Mouse (Mus musculus) regulatory T cell (primary cell): ENCODE results near the gene Dand5.

Experiments
- in situ Hi-C: fragments of 300-600 bp; cut with MboI, MseI; formaldehyde crosslinking; loops from one replicate; pipeline ENCODE4 v1.15.1; 2025; ENCODE audit warnings: high pct_unique_total_duplicates

The Dand5 gene

DNA sequence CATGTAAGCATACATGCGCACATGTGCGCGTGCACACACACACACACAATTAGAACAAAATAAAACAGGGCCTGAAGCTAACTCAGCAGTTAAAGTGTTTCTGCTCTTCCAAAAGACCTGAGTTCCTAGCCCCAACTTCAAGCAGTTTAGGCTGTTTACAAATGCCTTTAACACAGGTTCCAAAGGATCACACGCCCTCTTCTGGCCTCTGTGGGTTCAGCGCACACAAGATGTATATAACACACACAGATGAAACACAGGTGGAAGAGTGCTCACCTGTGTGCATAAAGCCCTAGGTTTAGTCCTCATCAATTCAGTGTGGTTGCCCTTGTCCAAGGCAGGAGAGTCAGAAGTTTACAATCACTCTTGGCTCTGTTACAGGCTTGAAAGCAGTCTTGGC is 16.6 kb downstream of the Dand5 start:
- in situ Hi-C loops, result no loop called here

DNA sequence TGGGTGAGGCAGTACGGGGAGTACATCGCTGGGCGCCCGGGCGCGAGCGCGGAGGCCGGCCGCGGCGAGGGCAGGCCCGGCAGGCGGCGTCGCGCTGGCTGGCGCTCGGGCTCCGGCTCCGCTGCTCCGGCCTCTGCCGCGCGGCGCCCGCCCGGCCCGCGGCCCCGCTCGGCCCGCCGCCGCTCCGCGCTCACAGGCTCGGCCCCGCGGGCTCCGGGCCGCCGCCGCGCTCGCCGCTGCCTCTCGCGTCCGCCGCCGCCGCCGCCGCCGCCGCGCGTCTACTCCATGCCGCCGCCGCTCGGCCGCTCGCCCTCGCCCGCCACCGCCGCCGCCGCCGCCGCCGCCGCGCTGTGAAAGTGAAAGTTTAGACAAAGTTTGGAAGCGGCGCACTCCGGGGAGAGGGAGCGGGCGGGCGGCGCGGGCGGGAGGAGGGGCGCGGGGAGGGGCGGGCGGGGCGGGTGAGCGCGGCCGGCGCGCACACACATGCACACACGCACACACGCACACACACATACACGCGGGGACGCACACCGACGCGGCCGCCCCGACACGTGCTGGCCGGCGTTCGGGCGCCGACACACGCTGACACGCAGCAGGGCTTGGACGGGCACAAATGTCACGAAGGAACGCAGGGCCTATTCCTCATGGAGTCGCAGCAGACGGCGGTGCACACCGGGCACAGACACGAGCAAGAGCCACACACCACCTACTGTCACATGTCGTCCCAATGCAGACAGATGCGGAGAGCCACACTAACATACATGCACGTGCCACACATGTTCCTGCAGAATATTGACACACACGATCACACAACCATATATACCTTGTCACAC is 22.4 kb downstream of the Dand5 start, which contains the start of gene Nfix:
TSS of gene Nfix (minus strand) at position 346 of the 833 bp plus-strand sequence.
- in situ Hi-C loops, result loop anchor here (5.0 kb wide), 1 partner anchor 58 kb away; no protein-coding TSS in a partner anchor

DNA sequence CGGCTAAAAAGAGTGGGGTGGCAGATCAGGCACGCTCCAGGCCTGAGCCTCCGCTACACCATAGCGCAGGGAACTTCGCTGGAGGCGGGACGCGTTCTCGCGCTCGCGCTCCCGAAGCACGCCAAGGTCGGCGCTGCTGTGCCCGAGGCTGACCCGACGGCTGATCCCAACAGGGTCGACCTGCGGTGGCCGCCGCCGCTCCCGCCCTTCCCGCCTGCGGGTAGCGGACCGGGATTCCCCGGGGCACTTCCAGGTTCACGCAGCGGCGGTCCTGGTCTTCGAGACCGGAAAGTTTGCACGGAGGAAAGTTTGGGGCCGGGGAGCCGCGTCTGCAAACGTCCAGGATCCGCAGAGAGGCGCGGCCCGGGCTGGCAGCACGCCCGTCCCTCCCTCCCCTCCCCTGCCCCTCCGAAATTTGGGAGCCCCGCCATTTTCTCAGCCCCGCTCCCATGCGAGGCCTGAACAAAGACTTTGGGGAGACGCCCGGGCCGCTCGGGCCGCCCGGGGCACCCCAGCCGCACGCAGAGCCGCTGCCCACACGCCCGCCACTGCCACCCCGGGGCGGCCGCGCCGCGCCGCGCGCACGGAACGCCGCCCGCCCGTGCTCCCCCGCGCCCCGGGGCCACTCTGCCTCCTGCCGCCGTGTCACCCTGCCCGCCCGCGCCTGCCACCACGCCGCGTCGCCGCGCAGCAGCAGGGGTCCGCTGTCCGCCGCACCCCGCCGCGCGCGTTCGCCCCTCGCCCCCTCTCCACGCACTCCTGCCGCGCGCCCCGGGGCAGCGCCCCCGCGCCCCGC is 23.3 kb downstream of the Dand5 start:
- in situ Hi-C loops, result loop anchor here (5.0 kb wide), 1 partner anchor 57 kb away; no protein-coding TSS in a partner anchor

DNA sequence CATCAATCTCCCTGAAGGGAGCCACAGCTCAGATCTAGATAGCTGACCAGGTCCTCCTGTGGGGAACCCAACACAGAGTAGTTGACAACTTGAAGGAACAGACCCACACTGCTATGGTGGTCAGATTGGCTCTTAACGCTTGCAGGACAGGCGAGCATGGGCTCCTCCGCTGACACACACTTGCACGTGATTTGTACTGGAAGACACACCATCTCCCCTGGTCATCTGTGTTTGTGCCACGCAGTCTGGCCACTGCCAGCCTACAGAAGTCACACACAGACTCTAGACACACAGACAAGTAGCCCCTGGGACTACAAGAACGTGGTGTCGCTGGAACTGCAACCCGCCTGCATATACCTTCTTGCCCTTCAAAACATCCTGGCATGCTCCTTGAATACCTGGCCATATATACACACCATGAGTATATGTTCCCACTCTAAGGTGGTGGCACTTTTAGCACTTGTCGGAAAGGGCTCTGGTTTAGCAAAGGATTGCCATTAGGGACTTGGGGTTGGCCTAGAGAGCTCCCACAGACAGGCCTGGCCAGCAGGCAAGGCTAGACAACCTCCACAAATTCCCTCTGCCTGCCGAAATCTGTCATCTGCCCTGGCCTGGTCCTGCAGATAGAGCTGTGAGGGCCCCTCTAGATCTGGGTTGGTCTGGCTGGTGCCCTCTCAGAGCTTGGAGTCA is 24.0 kb downstream of the Dand5 start:
- in situ Hi-C loops, result loop anchor here (5.0 kb wide), 1 partner anchor 56 kb away; no protein-coding TSS in a partner anchor

DNA sequence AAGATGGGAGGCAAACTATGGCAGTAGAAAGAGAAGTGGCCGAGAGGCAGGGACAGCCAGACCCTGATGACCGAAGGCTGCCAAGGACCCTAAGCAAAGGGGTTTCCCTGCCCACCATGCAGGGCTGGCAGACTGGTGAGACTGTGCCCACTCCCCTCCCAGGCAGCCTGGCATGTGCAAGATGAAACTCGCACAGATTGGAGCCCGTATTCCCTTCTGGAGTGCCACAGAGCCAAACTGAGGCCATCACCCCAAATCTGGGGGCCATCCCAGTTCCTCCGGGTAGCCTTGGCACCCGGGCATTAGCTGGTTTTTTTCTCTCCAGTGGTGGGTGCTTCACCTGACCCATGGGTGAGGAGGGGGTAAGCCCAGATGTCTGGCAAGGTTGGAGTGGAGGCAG is 24.7 kb downstream of the Dand5 start:
- in situ Hi-C loops, result loop anchor here (5.0 kb wide), 1 partner anchor 56 kb away; no protein-coding TSS in a partner anchor

DNA sequence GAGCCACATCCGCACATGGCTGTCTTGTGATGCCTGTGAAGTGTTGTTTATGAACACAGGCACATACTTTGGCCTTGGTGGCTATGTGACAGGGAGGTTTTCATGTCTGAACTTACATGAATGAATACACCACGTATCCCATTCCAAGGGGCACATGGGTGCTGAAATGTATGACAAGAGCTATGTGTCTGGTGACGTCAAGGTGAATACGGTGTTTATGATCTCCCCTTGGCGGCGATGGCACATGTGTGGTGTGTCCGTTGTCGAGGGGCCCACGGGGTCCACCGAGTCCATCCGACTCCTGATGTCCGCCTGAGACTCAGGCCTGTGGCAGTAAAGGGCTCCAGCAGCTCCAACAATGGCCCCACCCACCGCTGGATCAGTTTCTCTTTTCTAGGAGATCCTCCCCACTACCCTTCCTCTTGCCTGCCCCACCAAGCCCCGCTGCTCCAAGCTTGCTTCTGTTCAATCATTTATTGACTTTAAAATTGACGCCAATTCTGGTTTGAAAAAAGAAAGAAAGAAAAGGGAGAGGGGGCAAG is 25.3 kb downstream of the Dand5 start:
- in situ Hi-C loops, result loop anchor here (5.0 kb wide), 1 partner anchor 55 kb away; no protein-coding TSS in a partner anchor

DNA sequence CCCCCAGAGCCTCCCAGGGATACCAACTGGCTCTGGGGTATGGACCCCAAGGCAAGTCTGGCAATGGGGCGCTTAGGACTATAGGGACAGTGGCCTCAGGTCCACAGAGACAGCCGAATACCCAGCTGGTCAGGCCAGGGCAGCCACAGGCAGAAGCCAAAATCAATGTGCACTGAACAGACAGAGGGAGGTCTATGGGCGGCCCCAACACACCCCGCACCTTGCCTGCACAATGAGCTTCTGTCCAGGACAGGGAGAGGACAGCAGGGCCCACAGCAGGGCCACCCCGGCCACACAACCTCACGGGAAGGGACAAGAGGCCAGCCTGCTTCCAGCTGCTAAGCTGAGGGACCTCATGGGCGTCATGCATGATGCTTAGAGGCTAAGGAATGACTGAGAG is 28.1 kb downstream of the Dand5 start:
- in situ Hi-C loops, result no loop called here

DNA sequence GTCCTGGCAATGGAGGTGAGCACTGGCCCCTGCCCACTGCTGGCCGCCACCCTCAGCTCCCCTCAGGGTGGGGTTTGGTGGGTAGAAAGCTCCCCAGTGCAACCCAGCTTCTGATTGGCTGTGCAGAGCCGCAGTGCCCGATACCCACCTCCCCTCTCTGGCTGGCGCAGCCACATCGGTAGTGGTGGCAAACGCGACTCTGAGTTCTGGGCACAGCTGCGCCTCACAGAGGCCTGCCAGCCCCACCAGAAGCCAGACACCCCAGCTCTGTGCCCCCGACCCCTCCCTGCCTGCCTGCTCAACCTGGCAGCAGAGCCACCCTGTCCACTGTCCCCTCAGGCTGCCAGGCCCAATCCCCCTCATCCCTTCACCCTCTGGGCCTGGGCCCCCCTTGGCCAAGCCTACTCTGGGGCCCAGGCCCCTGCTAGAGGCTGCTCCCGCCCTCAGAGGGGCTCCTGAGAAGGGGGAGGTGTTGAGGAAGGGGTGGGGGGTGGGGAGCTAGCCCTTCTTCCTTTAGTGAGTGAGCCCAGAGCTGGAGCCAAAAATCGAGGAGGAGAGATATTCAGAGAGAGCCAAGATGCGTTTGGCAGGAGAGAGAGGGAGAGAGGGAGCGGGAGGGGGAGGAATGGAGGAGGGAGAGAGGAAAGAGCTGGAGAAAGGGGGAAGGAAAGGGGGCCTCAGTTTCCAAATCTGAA is 28.7 kb downstream of the Dand5 start:
- in situ Hi-C loops, result no loop called here

DNA sequence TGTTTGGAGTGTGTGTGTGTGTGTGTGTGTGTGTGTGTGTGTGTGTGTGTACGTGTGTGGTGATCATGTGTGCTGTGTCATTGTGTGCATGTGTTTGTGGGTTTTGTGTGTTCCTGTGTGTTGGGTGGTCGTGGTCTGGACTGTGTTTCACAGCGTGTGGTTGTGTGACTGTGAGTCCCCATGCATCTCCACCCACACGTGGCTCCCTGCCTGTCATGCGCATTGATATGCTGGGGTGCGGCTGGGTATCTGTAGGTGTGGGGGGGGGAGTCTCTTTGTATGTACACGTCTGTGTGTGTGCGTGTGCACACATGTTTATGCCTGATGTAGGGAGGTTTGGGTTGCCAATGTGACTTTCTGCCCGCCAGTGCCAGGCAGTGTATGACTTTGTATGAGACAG is 29.5 kb downstream of the Dand5 start:
- in situ Hi-C loops, result no loop called here

DNA sequence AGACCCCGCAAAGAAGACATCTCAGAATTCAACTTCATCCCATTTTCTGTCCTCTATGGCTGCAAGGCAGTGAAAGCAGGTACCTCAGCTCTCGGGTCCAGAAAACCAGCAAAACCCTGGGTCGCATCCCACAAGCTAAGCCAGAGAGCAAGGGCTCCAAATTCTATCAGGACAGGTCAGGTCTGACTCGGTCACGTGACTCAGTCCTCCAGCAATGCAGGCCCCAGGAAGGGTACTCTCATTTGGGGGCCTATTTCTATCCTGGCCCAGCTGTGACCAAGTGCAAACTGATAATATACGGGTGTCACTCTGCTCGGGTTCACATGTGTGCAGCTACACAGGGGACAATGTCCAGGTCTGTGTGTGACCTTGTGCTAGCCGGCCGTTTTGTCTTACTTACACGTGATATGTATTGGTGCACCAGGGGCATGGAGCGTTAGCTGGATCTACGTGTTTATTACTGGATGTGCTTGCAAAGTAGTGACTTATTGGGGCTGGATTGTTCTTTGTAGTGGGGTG is 30.1 kb downstream of the Dand5 start:
- in situ Hi-C loops, result no loop called here

DNA sequence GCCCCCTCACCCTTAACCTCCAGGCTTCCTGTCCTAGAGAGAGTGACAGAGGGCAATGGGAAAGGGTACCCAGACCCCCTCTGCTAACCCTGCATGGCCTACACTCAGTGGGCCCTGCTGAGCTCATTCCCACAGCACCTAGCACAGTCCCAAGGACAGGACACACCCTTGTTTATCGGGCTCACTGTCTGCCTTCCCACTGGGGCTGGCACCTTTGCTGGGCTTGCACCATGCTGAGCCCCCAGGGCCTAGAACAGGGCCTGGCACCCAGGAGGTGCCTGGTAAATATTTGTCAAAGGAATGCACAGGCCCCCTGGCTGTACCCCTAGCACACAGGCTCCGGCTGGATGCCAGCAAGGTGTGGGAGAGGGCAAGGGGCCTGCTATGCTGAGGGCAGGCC is 32.1 kb downstream of the Dand5 start:
- in situ Hi-C loops, result no loop called here

DNA sequence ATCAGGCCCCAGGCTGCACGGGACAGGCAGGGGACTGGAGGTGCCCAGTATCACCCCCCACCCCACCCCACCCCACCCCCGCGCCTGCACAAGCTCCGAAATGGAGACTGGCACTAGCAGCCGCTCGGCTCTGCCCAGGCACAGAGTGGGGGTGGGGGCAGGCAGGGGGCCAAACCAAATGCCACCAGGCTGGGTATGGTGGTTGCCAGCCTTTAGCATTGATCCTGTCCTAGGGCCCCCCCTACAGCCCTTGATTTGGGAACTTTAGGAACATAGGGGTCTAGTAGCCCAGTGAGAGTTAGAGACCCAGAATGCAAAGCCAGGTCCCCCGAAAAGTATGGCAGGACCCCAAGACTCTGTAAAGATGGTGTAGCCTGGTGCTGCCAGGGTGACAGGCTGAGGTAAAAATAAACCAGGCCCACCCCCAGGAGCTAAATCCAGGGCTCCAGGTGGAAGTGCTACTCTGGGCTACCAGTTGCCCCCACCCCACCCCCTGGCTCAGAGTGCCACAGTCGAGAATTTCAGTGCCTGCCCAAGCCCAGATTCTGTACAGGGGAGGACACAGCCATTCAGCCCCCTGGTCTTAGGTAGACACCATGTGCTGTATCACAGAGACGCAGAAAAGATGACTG is 32.7 kb downstream of the Dand5 start:
- in situ Hi-C loops, result no loop called here

DNA sequence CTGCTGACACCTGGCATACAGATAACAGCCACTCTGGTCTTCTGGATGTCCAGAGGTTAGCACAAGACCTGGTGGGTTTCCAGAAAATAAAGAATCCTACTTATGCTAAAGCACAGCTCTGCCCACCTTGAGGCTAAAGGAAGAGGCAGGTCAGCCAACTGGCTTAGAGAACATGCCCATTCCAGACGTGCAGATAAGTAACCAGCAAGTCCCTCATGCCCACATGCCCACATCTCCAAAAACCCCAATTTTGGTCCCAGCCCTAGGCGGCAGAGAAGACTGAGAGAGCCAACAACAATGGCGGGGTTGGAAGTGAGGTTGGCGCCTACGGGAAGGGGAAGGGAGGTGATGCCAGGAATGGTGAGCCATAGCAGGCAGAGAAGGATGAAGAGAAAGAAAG is 33.3 kb downstream of the Dand5 start:
- in situ Hi-C loops, result no loop called here

DNA sequence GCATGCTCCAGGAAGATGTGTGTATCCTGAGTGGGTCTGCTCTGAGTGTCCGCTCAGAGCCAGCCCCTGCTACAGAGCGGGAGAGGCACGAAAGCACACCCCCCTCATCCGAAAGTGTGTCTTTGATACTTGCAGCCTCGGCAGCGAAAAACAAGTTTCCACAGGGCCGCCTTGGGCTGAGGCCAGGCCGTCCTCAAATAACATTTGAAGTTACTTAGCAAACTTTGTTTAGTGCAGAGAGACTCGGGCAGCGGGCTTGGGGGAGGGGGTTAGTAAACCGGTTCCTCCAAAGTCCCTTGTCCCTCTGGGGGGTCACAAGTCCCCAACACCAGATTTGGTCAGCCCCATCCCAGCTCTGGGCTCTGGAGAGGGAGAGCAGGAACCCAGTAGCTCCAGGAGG is 33.7 kb downstream of the Dand5 start:
- in situ Hi-C loops, result no loop called here

DNA sequence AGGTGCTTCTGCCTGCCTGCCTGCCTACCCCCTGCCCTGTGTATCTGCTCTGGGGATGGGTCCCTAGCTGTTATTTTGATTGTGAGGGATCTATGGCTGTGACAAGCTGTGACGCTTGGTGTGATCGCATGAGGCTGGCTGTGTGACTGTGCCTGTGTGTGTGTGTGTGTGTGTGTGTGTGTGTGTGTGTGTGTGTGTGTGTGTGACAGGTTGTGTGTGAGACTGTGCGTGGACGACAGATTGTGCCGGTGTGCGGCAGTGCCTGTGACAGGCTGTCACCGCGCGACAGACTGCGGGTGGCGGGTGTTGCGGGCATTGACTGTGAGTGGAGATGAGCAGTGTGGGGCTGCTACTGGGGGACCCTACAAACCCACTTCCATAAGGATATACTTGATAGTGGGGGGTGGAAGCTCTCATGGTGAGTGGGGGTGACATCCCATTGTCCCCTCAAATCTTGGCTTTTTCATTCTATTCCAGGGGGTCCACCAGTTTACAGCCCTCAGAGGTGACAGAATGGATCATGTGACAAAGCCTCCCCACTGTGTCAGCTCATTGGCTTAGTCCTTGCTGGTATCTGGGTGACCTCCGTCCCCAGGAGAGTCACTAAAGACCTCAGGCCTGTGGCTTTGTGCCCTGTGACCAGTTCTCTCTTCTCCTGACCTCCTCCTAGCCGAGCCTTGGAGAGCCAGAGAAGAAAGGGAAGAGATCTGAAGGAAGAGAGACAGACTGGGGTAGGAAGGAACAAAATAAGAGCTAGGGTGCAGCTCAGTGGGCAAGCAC is 34.9 kb downstream of the Dand5 start:
- in situ Hi-C loops, result no loop called here

DNA sequence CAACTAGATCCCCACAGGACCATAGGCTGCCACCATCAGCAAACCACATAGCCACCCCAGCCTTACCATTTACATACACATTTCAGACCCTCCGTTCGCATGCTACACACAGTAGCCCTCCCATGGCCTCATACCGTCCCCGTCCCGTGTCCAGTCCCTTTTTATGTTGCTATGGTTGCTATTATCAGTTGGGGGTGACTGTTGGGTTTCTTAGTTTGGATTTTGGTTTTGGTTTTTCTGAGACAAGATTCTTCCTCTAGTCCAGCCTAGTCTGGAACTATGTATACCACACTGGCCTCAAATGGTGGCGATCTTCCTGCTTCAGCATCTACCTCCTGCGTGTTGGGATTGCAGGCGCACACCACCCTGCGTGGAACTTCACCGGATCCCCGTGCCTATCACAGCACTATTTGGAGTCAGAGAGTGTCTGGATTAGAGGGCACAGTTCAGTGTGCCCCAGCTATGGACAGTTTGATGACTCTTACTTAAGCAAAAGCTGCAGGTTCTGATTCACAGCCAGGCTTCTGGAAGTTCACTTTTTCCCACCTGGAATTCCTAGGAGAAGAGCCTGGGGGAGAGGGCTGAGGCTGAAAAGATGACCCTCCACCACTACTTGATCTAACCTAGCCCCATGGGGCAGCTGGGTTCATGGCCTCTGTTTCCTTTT is 35.7 kb downstream of the Dand5 start:
- in situ Hi-C loops, result no loop called here

DNA sequence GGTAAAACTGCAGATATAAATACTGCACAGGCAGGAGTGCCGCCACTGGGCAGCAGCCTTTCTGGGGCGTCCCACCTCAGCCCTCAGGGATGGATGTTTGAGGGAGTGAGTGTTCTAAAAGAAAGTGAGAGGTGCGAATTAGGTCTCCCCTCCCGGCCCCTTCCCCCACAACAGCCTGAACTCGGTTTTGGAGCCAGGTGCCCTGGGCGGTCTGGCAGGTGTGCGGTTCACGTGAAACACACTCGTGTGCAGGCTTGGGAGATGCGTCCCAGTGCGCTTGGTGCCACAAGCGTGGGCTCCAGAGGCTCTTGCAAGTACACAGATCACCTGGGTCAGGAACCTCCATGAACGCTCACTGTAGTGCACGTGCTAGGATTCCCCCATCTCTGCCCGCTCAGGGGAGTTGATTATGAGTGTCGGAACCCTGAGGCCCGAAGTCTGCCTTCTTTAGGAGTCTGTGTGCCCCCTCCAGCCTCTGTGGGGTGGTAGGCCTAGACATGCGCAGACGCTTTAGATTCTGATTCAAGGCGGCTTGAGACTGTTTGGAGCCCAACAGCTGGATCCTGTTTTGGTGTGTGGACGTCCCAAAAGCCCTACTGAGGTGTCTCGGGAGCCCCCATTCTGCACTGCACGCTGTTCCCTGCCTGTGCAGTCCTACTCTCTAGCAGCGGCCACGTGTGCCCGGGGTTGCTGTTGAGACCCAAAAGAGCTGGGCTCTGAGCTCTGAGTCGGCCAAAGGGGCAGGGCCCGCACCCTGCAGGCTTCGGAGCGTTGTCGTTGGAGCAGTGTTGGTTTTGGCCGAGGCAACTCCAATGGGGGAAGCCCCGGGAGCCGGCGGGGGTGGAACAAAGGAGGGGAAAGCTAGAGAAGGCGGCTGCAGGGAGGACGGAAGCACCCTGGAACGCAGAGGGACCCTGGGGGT is 36.6 kb downstream of the Dand5 start:
- in situ Hi-C loops, result no loop called here

DNA sequence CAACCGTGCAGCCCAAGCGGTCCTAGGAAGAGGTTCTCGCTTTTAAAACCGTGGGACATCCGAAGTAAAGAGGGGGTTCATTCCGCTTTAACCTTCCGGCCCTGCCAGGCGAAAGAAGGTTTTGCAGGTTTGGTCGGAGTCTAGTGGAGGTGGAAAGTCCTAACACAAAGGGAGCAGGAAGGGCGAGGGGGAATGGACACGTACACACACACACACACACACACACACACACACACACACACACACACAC is 37.2 kb downstream of the Dand5 start:
- in situ Hi-C loops, result no loop called here
